Comparison of ENCODE assay signal across 15 mouse cellular contexts in genomic region chr11:76995966-76996672, GRCm38 (mm10). TPM values are rescaled to one million over a fixed set of nuclear protein-coding genes. Genes with fewer than 3 reads are reported as not detected.
DNase-seq lines count a peak whose midpoint lies in the region; ATAC-seq lines count a peak whose summit lies in the region.
"Had no signal": no experiment of that assay in that cellular context is flagged by ENCODE, and none has a peak within 500 bp of the region (broad histone marks: within the 10 kb centered on the region; RNA-seq: fewer than 3 reads in every experiment).

No protein-coding gene starts in this region.

- H3K4me2 ChIP-seq in forebrain, embryonic 14.5 days (ENCODE audit: low read length): no peak overlapping the region
- H3K4me2 ChIP-seq in midbrain, embryonic 16.5 days (ENCODE audit: low read length): no peak overlapping the region
- no peak overlapping the region for H3K4me2 ChIP-seq in midbrain, embryonic 14.5 days (ENCODE audit: low read length)
- H3K4me2 ChIP-seq: heart, embryonic 11.5 days; hindbrain, embryonic 14.5 days had no signal

- DNase-seq in forebrain, embryonic 14.5 days (ENCODE audit: low spot score): peak; percentile 35
- DNase-seq in forebrain, embryonic 10.5 days (ENCODE audit: extremely low spot score, low spot score): no peak
- DNase-seq in midbrain, embryonic 14.5 days: no peak
- DNase-seq in lung, adult 18-20 months: peak; percentile 21 to 56
- peak; percentile 6 for DNase-seq in right cerebral cortex, postnatal 25 days
- no peak for DNase-seq in cerebellum, adult 9-11 months
- DNase-seq in urinary bladder, postnatal 36 days (ENCODE audit: low spot score in 2 of 2): no peak
- DNase-seq: adrenal gland, adult 2 months; B cell, adult 2 months; cerebellum, adult 18-20 months had no signal

- 60% methylated on average over 20 of the region's 20 CpGs for WGBS in forebrain, embryonic 14.5 days
- WGBS in forebrain, embryonic 10.5 days: 73% methylated on average over 20 of the region's 20 CpGs
- 61% methylated on average over 20 of the region's 20 CpGs for WGBS in midbrain, embryonic 16.5 days
- 64% methylated on average over 20 of the region's 20 CpGs for WGBS in midbrain, embryonic 14.5 days

- H3K36me3 ChIP-seq in forebrain, embryonic 14.5 days (ENCODE audit: control insufficient read depth, insufficient read depth, low read length): no peaks in the 10 kb centered on the region
- H3K36me3 ChIP-seq in forebrain, embryonic 10.5 days (replicated peaks): no peaks in the 10 kb centered on the region
- H3K36me3 ChIP-seq in midbrain, embryonic 16.5 days (ENCODE audit: control insufficient read depth, insufficient read depth, low read length): no peaks in the 10 kb centered on the region
- no peaks in the 10 kb centered on the region for H3K36me3 ChIP-seq in midbrain, embryonic 14.5 days (ENCODE audit: control insufficient read depth, insufficient read depth, low read length)
- H3K36me3 ChIP-seq: embryonic facial prominence, embryonic 15.5 days; neural tube, embryonic 13.5 days had no signal

- peaks cover 39% of the 10 kb centered on the region for H3K27me3 ChIP-seq in forebrain, embryonic 14.5 days (replicated peaks; ENCODE audit: control insufficient read depth, insufficient read depth, low read length)
- H3K27me3 ChIP-seq in forebrain, embryonic 10.5 days (ENCODE audit: poor library complexity, severe bottlenecking): peaks cover 60% of the 10 kb centered on the region
- H3K27me3 ChIP-seq in midbrain, embryonic 16.5 days (ENCODE audit: control insufficient read depth, insufficient read depth, low read depth, low read length): peaks cover 39% of the 10 kb centered on the region
- H3K27me3 ChIP-seq in midbrain, embryonic 14.5 days (ENCODE audit: control insufficient read depth, insufficient read depth, low read length): peaks cover 44% of the 10 kb centered on the region

- peak overlapping the region; percentile 13; the same call in 1 of the 2 replicates for H3K9ac ChIP-seq in forebrain, embryonic 14.5 days (ENCODE audit: low read length)
- 0 out of 2 replicates have a peak overlapping the region, but pooled peaks have one; percentile 10 for H3K9ac ChIP-seq in midbrain, embryonic 16.5 days (ENCODE audit: low read depth, low read length)
- H3K9ac ChIP-seq in midbrain, embryonic 14.5 days (replicated peaks; ENCODE audit: low read length): no peak overlapping the region
- H3K9ac ChIP-seq: embryonic facial prominence, embryonic 15.5 days; hindbrain, embryonic 14.5 days; neural tube, embryonic 13.5 days had no signal

- peaks cover 8% of the 10 kb centered on the region; the same call in 1 of the 2 replicates for H3K4me1 ChIP-seq in forebrain, embryonic 14.5 days (ENCODE audit: control insufficient read depth, insufficient read depth, low read length)
- peaks cover 39% of the 10 kb centered on the region for H3K4me1 ChIP-seq in forebrain, embryonic 10.5 days
- H3K4me1 ChIP-seq in midbrain, embryonic 16.5 days (ENCODE audit: control insufficient read depth, insufficient read depth, low read length): peaks cover 14% of the 10 kb centered on the region
- peaks cover 10% of the 10 kb centered on the region for H3K4me1 ChIP-seq in midbrain, embryonic 14.5 days (ENCODE audit: control insufficient read depth, insufficient read depth, low read length)

- no peak overlapping the region for H3K27ac ChIP-seq in forebrain, embryonic 14.5 days (ENCODE audit: low read depth, low read length)
- no peak overlapping the region for H3K27ac ChIP-seq in forebrain, embryonic 10.5 days
- no peak overlapping the region for H3K27ac ChIP-seq in midbrain, embryonic 16.5 days (ENCODE audit: low read length)
- H3K27ac ChIP-seq in midbrain, embryonic 14.5 days (replicated peaks; ENCODE audit: low read depth, low read length): no peak overlapping the region
- H3K27ac ChIP-seq: embryonic facial prominence, embryonic 15.5 days; hindbrain, embryonic 14.5 days; neural tube, embryonic 13.5 days had no signal

- no peaks in the 10 kb centered on the region for H3K9me3 ChIP-seq in forebrain, embryonic 14.5 days (replicated peaks; ENCODE audit: control insufficient read depth, low read length)
- no peaks in the 10 kb centered on the region for H3K9me3 ChIP-seq in forebrain, embryonic 10.5 days
- H3K9me3 ChIP-seq in midbrain, embryonic 16.5 days (replicated peaks; ENCODE audit: control insufficient read depth, low read length, poor library complexity, severe bottlenecking): no peaks in the 10 kb centered on the region
- H3K9me3 ChIP-seq in midbrain, embryonic 14.5 days (ENCODE audit: control insufficient read depth, low read length): no peaks in the 10 kb centered on the region
- H3K9me3 ChIP-seq: embryonic facial prominence, embryonic 15.5 days; neural tube, embryonic 13.5 days had no signal

- H3K4me3 ChIP-seq in forebrain, embryonic 14.5 days (ENCODE audit: low read depth, low read length): no peak overlapping the region
- H3K4me3 ChIP-seq in forebrain, embryonic 10.5 days: no peak overlapping the region
- H3K4me3 ChIP-seq in midbrain, embryonic 16.5 days (ENCODE audit: low read depth, low read length): no peak overlapping the region
- no peak overlapping the region for H3K4me3 ChIP-seq in midbrain, embryonic 14.5 days (replicated peaks; ENCODE audit: low read depth, low read length)
- H3K4me3 ChIP-seq: embryonic facial prominence, embryonic 15.5 days; neural tube, embryonic 13.5 days had no signal

- no peak for ATAC-seq in forebrain, embryonic 14.5 days
- ATAC-seq in midbrain, embryonic 16.5 days: no peak
- no peak for ATAC-seq in midbrain, embryonic 14.5 days (ENCODE audit: low FRiP score, low TSS enrichment)

RNA-seq across cellular contexts. Expression of gene Slc6a4, which starts 2.3 kb away (rescaled TPM):
- polyA plus RNA-seq in forebrain, embryonic 14.5 days (2014; fragmentation: Nextera tagmentation; extraction: Ambion mirVana): 0.10 and 0.46 TPM in 2 replicates
- 0.43 and 0.54 TPM in 2 replicates for polyA plus RNA-seq in forebrain, embryonic 10.5 days (2016; fragmentation: Nextera tagmentation; extraction: Ambion mirVana)
- polyA plus RNA-seq in midbrain, embryonic 16.5 days (2015; fragmentation: Nextera tagmentation; extraction: Ambion mirVana): 7.8 and 10.9 TPM in 2 replicates
- polyA plus RNA-seq in midbrain, embryonic 14.5 days (2014; fragmentation: Nextera tagmentation; extraction: Ambion mirVana): 5.0 and 6.1 TPM in 2 replicates

Comparison
In these comparisons a context has a peak if more than half of its experiments do, and no peak if none do; other contexts are left out.
1. DNase-seq: peak in forebrain, embryonic 14.5 days (single experiment), lung, adult 18-20 months (2 of 2) and right cerebral cortex, postnatal 25 days (single experiment); none in forebrain, embryonic 10.5 days (single experiment), midbrain, embryonic 14.5 days (single experiment), cerebellum, adult 9-11 months (single experiment) and urinary bladder, postnatal 36 days (0 of 2).